Mouse (Mus musculus) urinary bladder, adult 18-20 months (tissue): ENCODE measurements around the gene Ccl2.
A peak's percentile ranks its signal among the peaks of the same experiment; 100 is the strongest.

ENCODE experiments used
- DNase-seq, 2 experiments: peaks; one replicate each; pipeline ENCODE4 v3.0.0; 2022; ENCODE audit warnings: low spot score in 2 of 2, mixed read lengths in 2 of 2

Ccl2 gene

GRCm38 (mm10) chr11:82035356-82035755, at the start of gene Ccl2:
TSS of gene Ccl2 (plus strand) at chr11:82035571.
- peak in 1 of 2 experiments; percentile 71 for DNase-seq

- DNase-seq = peak; percentile 54 to 60
These were observed 39.1 kb upstream of the Ccl2 start for GRCm38 (mm10) chr11:81996172-81996841.

- DNase-seq = no peak
These were observed 38.3 kb upstream of the Ccl2 start for GRCm38 (mm10) chr11:81997085-81997484.

- no peak for DNase-seq
These were observed 36.7 kb upstream of the Ccl2 start for GRCm38 (mm10) chr11:81998646-81999045.

GRCm38 (mm10) chr11:81999469-81999868, 35.9 kb upstream of the Ccl2 start:
- no peak for DNase-seq

- no peak for DNase-seq
These were observed 34.8 kb upstream of the Ccl2 start for GRCm38 (mm10) chr11:82000581-82000980.

GRCm38 (mm10) chr11:82004810-82005209, 30.6 kb upstream of the Ccl2 start:
- DNase-seq = no peak

- DNase-seq = peak in 1 of 2 experiments; percentile 70
These were observed 28.5 kb upstream of the Ccl2 start for GRCm38 (mm10) chr11:82006796-82007423.

- DNase-seq = no peak
These were observed 25.3 kb upstream of the Ccl2 start for GRCm38 (mm10) chr11:82010115-82010514.

GRCm38 (mm10) chr11:82011411-82012193, 23.8 kb upstream of the Ccl2 start:
- no peak for DNase-seq

GRCm38 (mm10) chr11:82013756-82014155, 21.6 kb upstream of the Ccl2 start:
- DNase-seq = no peak

GRCm38 (mm10) chr11:82015066-82015465, 20.3 kb upstream of the Ccl2 start:
- no peak for DNase-seq

- no peak for DNase-seq
These were observed 19.1 kb upstream of the Ccl2 start for GRCm38 (mm10) chr11:82016181-82016780.

GRCm38 (mm10) chr11:82019389-82019788, 16.0 kb upstream of the Ccl2 start:
- no peak for DNase-seq

- DNase-seq = no peak
These were observed 15.6 kb upstream of the Ccl2 start for GRCm38 (mm10) chr11:82019793-82020192.

GRCm38 (mm10) chr11:82021406-82021805, 14.0 kb upstream of the Ccl2 start:
- DNase-seq = no peak

- DNase-seq = no peak
These were observed 12.8 kb upstream of the Ccl2 start for GRCm38 (mm10) chr11:82022504-82023056.

- DNase-seq = no peak
These were observed 11.6 kb upstream of the Ccl2 start for GRCm38 (mm10) chr11:82023769-82024168.

GRCm38 (mm10) chr11:82030171-82030570, 5.2 kb upstream of the Ccl2 start:
- DNase-seq = no peak

- DNase-seq = no peak
These were observed 3.2 kb upstream of the Ccl2 start for GRCm38 (mm10) chr11:82032136-82032535.

- peak in 1 of 2 experiments; percentile 53 for DNase-seq
These were observed 2.6 kb upstream of the Ccl2 start for GRCm38 (mm10) chr11:82032678-82033344.
